Mouse (Mus musculus) embryonic facial prominence, embryonic 13.5 days (tissue): ENCODE results near the gene Stox1. TPM values are rescaled to one million over a fixed set of nuclear protein-coding genes. Genes with fewer than 3 reads are reported as not detected.

Experiments used
- ATAC-seq: fragments of 200-750 bp; cut with Nextera tagmentation; 2 replicates; pipeline ENCODE4 v1.8.0; 2017; ENCODE audit warnings: low read depth; ENCODE audit not compliant: insufficient number of reproducible peaks, insufficient read depth, low FRiP score, low TSS enrichment
- H3K27ac ChIP-seq: fragments of 300-500 bp; sonication (generic); 2 replicates; pipeline ENCODE4 v1.5.1; 2015; ENCODE audit warnings: moderate library complexity, mild to moderate bottlenecking, inconsistent platforms
- H3K27me3 ChIP-seq: fragments of 300-500 bp; sonication (generic); 2 replicates; pipeline ENCODE4 v1.6.1; 2015; ENCODE audit warnings: mild to moderate bottlenecking, inconsistent platforms
- H3K36me3 ChIP-seq: fragments of 300-500 bp; sonication (generic); 2 replicates; pipeline ENCODE4 v1.6.1; 2015; ENCODE audit warnings: mild to moderate bottlenecking, inconsistent platforms
- H3K4me1 ChIP-seq: fragments of 300-500 bp; sonication (generic); 2 replicates; pipeline ENCODE4 v1.6.1; 2015; ENCODE audit warnings: inconsistent platforms
- H3K4me2 ChIP-seq: fragments of 300-500 bp; sonication (generic); 2 replicates; pipeline ENCODE4 v1.6.1; 2015; ENCODE audit warnings: moderate library complexity, mild to moderate bottlenecking, inconsistent platforms
- H3K4me3 ChIP-seq: fragments of 300-500 bp; sonication (generic); 2 replicates; pipeline ENCODE4 v1.5.1; 2015; ENCODE audit warnings: mild to moderate bottlenecking, inconsistent platforms
- H3K9ac ChIP-seq: fragments of 300-500 bp; sonication (generic); 2 replicates; pipeline ENCODE4 v1.6.1; 2015; ENCODE audit warnings: mild to moderate bottlenecking, inconsistent platforms
- H3K9me3 ChIP-seq: fragments of 300-500 bp; sonication (generic); 2 replicates; pipeline ENCODE4 v1.6.1; 2016; ENCODE audit warnings: inconsistent platforms
- WGBS: fragments of 180-500 bp; shearing (Covaris S2); methylation state at CpG from one replicate; pipeline ENCODE4 v1.1.7; 2015; ENCODE audit warnings: mixed read lengths; 5-methylcytosine and 5-hydroxymethylcytosine counted together
- microRNA-seq: library from miRNA; unstranded; fragments of <30 nt; microRNA quantifications from one replicate; pipeline ENCODE4, GENCODE M21; 2016
- polyA plus RNA-seq: library from polyadenylated mRNA; unstranded; fragments of >200 nt; fragmentation: Nextera tagmentation; extraction: Ambion mirVana; gene quantifications from 2 replicates; pipeline ENCODE4 v1.2.1, GENCODE M21; 2015

Stox1 gene
- polyA plus RNA-seq, 1 experiment from 2014 or later, result 1.6 TPM

- H3K9me3 ChIP-seq, result no peaks in the 10 kb centered on the region
- no peak for ATAC-seq
- no peak overlapping the region for H3K4me2 ChIP-seq
- WGBS, result 84% methylated on average over 10 of the region's 10 CpGs
- no peak overlapping the region for H3K4me3 ChIP-seq
- no peaks in the 10 kb centered on the region for H3K27me3 ChIP-seq
- H3K4me1 ChIP-seq, result no peaks in the 10 kb centered on the region; the same call in 1 of the 2 replicates
- H3K9ac ChIP-seq, result no peak overlapping the region
- no peaks in the 10 kb centered on the region for H3K36me3 ChIP-seq
- no peak overlapping the region for H3K27ac ChIP-seq
Observed at GRCm38 (mm10) chr10:62664171-62664570, 61.8 kb downstream of the Stox1 start.

GRCm38 (mm10) chr10:62656711-62657110 is 69.2 kb downstream of the Stox1 start:
- Histone ChIP-seq H3K36me3 (no peaks in the 10 kb centered on the region), H3K9ac (no peak overlapping the region), H3K9me3 (no peaks in the 10 kb centered on the region), H3K4me2 (no peak overlapping the region), H3K4me1 (no peaks in the 10 kb centered on the region), H3K27ac (no peak overlapping the region), H3K4me3 (no peak overlapping the region), H3K27me3 (no peaks in the 10 kb centered on the region)
- no peak for ATAC-seq
- WGBS, result 85% methylated on average over 7 of the region's 7 CpGs

- WGBS, result 15% methylated on average over 3 of the region's 3 CpGs
- Histone ChIP-seq H3K4me1 (peaks cover 8% of the 10 kb centered on the region), H3K27ac (peak overlapping the region; percentile 95), H3K9ac (peak overlapping the region; percentile 95), H3K4me2 (peak overlapping the region; percentile 74), H3K4me3 (peak overlapping the region; percentile 97), H3K36me3 (0 out of 2 replicates have a peak, but pooled peaks cover 2% of the 10 kb centered on the region), H3K27me3 (no peaks in the 10 kb centered on the region), H3K9me3 (no peaks in the 10 kb centered on the region)
- no peak for ATAC-seq
Observed at GRCm38 (mm10) chr10:62651961-62652360, 74.0 kb downstream of the Stox1 start.

GRCm38 (mm10) chr10:62650881-62651810 is 74.8 kb downstream of the Stox1 start, which contains the start of gene Ddx50:
Gene Ddx50, minus strand, starts transcription at chr10:62651218.
- under 1% methylated on average over 89 of the region's 89 CpGs for WGBS
- peak within 1 kb of the TSS; percentile 74 for H3K4me2 ChIP-seq
- H3K9ac ChIP-seq, result peak within 1 kb of the TSS; percentile 95
- peak within 1 kb of the TSS; percentile 95 for H3K27ac ChIP-seq
- peaks cover 10% of the 10 kb centered on the region for H3K36me3 ChIP-seq
- peak; percentile 100 for ATAC-seq
- no peaks in the 10 kb centered on the region for H3K27me3 ChIP-seq
- H3K4me1 ChIP-seq, result peaks cover 8% of the 10 kb centered on the region
- H3K4me3 ChIP-seq, result peak within 1 kb of the TSS; percentile 97
- no peaks in the 10 kb centered on the region for H3K9me3 ChIP-seq

GRCm38 (mm10) chr10:62650358-62650782 is 75.6 kb downstream of the Stox1 start:
- H3K9me3 ChIP-seq, result no peaks in the 10 kb centered on the region
- peak overlapping the region; percentile 74 for H3K4me2 ChIP-seq
- H3K27ac ChIP-seq, result peak overlapping the region; percentile 95
- H3K9ac ChIP-seq, result peak overlapping the region; percentile 95
- peaks cover 8% of the 10 kb centered on the region for H3K4me1 ChIP-seq
- H3K4me3 ChIP-seq, result peak overlapping the region; percentile 97
- H3K36me3 ChIP-seq, result peaks cover 16% of the 10 kb centered on the region
- H3K27me3 ChIP-seq, result no peaks in the 10 kb centered on the region
- WGBS, result under 1% methylated on average over 17 of the region's 17 CpGs
- ATAC-seq, result no peak

Small RNAs within 50 kb of the gene (microRNA-seq; reads per million reads assigned to microRNA genes)
- gene Mir7215, result not detected

Other genes starting within 250 kb of the Stox1 start
- gene Vps26a, start 239.3 kb downstream of the Stox1 start, polyA plus RNA-seq, result 76.0 and 76.5 TPM in 2 replicates
- gene Srgn, start 198.7 kb downstream of the Stox1 start, polyA plus RNA-seq, result 9.7 and 11.5 TPM in 2 replicates
- gene Kif1bp, start 147.7 kb downstream of the Stox1 start, polyA plus RNA-seq, result 38.5 and 42.4 TPM in 2 replicates
- 24.1 and 26.3 TPM in 2 replicates for gene Ddx21, start 123.8 kb downstream of the Stox1 start, polyA plus RNA-seq
- gene Ddx50, start 74.9 kb downstream of the Stox1 start, polyA plus RNA-seq, result 175 and 178 TPM in 2 replicates
- 130 and 147 TPM in 2 replicates for gene Ccar1, start 66.2 kb upstream of the Stox1 start, polyA plus RNA-seq
- 26.6 and 30.4 TPM in 2 replicates for gene Tet1, start 182.9 kb upstream of the Stox1 start, polyA plus RNA-seq
- 11.1 and 11.5 TPM in 2 replicates for gene Slc25a16, start 194.5 kb upstream of the Stox1 start, polyA plus RNA-seq
- gene Dna2, start 220.9 kb upstream of the Stox1 start, polyA plus RNA-seq, result 18.7 and 19.4 TPM in 2 replicates